Comparison of ENCODE assay signal across 21 mouse cellular contexts in the genomic region with DNA sequence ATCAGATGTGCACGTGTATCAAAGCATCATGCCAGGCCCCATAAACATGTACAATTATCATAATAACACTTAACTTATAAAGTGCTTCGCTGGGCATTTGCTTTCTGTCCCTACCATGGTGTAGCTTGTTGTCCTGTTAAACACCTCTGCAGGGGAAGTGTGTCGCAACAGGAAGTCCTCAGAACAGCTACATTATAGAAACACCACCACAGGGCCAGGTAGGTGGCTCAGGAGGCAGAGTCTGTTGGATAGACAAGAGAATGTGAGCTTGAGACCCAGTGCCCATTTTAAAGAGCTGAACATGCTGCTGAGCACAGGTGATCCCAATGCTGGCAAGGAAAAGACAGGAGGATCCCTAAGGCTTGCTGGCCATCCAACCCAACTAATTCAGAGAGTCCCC.
"Had no signal": no experiment of that assay in that cellular context is flagged by ENCODE, and none has a peak within 500 bp of the region (broad histone marks: within the 10 kb centered on the region; RNA-seq: fewer than 3 reads in every experiment).

No protein-coding gene starts in this region.

- DNase-seq: heart, postnatal 14 days; heart, postnatal 36 days; heart, postnatal 4 days; kidney, adult 11 months; kidney, adult 18-20 months; kidney, adult 2 months; kidney, adult 8-10 months; kidney, adult 9 months; kidney, postnatal 10 days; kidney, postnatal 14 days; kidney, postnatal 25 days; kidney, postnatal 36 days; kidney, postnatal 4 days; layer of hippocampus, adult 9-11 months; layer of hippocampus, postnatal 36 days had no signal

- ATAC-seq: hindbrain, embryonic 16.5 days; hindbrain, postnatal 0 days; inflammation-experienced regulatory T-cells, adult 6 months; intestine, embryonic 15.5 days; intestine, embryonic 16.5 days; intestine, postnatal 0 days had no signal
